Mouse (Mus musculus) G1E (cell line): ENCODE results near the gene Srsf5.

Experiments
- CTCF ChIP-seq: IDR thresholded peaks from 2 replicates; pipeline ENCODE4 v1.5.1; 2012; ENCODE audit warnings: low read depth, low read length, inconsistent platforms, mixed read lengths
- GATA1 ChIP-seq: IDR thresholded peaks from 2 replicates; pipeline ENCODE4 v1.6.1; 2012; ENCODE audit warnings: borderline replicate concordance, low read length, inconsistent platforms, mixed read lengths
- POLR2AphosphoS5 ChIP-seq: IDR thresholded peaks from 2 replicates; pipeline ENCODE4 v1.6.1; 2012; ENCODE audit warnings: low read depth, low read length, inconsistent platforms; ENCODE audit not compliant: insufficient replicate concordance
- TAL1 ChIP-seq: conservative IDR thresholded peaks from 2 replicates; pipeline ENCODE4 v1.6.1; 2012; ENCODE audit warnings: low read depth, low read length, inconsistent platforms, mixed read lengths

DNA sequence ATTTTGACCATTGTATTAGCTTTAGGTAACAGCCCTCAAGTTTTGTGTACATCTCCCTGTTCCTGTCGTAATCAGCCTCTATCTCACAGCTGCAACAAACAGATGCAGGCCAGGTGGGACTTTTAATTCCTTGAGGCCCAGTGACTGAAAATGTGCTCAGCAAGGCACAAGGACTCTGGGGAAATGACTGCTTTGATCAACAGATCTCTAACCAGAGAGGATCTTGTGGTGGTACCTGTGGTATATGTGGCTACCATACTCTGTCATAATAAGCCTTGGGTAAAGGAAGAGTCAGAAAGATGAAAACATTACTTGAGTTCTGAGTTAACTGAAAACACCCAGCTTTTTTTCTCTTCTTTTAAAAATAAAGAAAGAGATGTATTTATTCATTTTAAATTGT is 48.5 kb downstream of the Srsf5 start:
- TF ChIP-seq CTCF = no peak
- TF ChIP-seq GATA1 = no peak
- TF ChIP-seq TAL1 = no peak
- no peak for TF ChIP-seq POLR2AphosphoS5
